Mouse (Mus musculus) spleen, embryonic (tissue): ENCODE data around the gene Gng12.
"Not testable (repeated sequence)": the region's sequence is repeated elsewhere in the genome, so short reads cannot be mapped to it uniquely, and the experiment has no call there.

ENCODE experiments used
- CTCF ChIA-PET: fragments of 350-600 bp; sonication (Branson Sonifier 250); formaldehyde crosslinking; loops from one replicate; lab custom pipeline; 2022; lab: Charles Lee

Gng12 gene

DNA sequence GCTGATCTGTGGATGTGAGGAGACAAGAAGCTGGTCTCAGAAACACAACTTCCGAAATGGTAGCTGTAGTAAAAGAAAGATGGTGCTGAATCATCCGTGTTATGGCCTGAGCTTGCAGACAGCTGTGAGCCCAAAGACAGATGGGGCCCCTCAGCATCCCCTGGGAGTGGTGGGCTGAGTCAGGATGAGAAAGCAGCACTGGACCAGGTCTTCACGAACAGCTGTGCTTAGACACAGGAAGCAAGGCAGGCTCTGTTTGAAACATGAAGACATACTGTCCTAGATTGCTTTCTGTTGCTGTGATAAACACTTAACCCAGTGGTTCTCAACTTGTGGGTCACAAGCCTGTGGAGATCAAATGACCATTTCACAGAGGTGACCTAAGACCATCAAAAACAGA, 91.4 kb downstream of the Gng12 start:
- CTCF ChIA-PET, result no interaction called here

DNA sequence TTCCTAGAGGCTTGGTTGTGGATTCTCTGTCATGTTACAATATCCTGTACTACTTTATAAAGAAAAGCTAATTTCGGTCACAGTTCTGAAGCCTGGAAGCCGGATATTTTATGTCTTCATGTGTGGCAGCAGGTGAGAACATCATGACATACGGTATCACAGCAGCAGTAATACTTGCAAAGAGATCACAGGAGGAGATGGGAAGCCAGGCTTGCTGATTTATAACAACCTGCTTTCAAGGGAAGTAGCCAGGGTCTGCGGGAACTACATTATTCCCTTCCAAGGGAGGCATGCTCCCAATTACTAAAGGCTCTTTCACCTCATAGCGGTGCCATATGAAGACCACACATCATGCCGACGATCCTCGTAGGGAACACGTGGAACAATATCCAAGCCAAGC, 92.2 kb downstream of the Gng12 start:
- CTCF ChIA-PET, result no interaction called here

DNA sequence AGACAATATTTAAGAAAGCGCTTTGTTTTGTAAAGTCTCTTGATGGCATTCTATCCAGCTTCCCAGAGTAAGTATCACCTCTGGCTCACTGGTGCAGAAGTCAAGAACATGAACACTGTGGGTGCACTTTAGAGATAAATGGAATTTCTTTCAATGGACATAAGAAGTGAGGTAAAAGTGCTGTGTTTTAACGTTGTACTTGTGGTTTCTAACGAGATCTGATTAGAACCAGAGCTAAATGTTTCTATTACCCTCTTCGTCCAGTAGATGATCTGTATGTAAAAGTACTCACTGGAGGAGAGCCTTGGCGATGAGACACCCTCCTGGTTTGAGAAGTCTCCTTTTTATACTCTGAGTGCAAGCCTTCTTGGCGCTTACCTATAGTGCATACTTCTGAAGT, 92.8 kb downstream of the Gng12 start:
- CTCF ChIA-PET, result no interaction called here

- CTCF ChIA-PET, result no interaction called here
These were observed 93.3 kb downstream of the Gng12 start for GRCm38 (mm10) chr6:66989518-66989917.

- CTCF ChIA-PET, result interaction anchor here (0.7 kb wide), 1 partner anchor 18 kb away, joined by 5 read pairs; no protein-coding TSS in a partner anchor
These were observed 96.0 kb downstream of the Gng12 start for GRCm38 (mm10) chr6:66992232-66992631.

DNA sequence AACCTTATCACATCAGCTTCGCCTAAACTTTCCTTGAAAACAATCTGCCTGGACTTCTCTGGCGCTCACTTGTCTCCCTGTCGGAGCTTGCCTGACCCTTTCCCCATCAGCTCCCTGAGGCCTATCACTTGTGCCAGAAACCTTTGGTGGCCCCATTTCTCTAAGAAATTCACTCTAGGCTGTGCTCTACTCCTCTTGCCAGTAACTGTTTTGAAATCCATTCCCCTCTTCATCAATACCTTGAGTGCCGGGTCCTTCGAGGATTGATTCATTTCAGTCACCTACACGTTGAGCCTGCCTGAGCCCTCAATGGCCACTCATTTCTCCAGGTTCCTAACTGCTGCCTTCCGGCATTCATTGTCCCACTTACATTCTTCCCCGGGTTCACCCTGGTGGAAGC, 96.6 kb downstream of the Gng12 start:
- CTCF ChIA-PET, result no interaction called here

DNA sequence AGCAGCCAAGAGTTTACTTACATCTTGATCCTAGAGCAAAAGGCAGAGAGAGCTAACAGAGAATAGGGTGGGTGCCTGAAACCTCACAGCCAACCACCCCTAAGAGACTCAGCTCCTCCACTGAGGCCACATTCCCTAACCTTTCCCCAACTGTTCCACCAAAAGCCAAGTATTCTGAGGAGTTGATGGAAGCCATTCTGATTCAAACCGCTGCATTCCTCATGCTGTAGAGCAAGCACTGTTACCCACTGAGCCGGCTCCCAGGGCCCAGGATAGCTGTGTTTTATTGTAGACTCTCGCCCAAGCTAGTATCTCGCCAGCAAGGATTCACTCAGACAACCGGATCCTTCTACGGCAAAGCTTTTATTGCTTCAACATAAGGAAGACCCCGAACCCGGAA, 98.8 kb downstream of the Gng12 start:
- CTCF ChIA-PET, result no interaction called here

DNA sequence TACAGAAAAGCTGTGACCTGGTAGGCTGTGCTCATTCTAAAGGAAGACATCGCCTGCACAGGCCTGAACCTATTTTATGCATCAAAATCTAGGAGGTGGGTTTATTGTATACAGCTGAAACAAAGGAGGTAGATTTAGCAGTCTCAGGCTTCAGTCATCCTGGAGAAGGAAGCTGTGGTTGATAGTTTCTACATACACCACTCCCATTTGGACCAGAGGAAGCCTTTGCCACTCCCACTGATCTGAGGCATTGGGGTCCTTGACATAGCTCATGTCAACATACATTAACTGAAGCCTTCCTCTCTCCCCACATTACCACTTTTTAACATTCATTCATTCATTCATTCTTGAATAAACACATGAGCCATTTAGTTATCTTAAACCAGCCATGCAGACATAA, 99.6 kb downstream of the Gng12 start:
- CTCF ChIA-PET, result interaction anchor here (0.8 kb wide), 1 partner anchor 94 kb away, joined by 3 read pairs; no protein-coding TSS in a partner anchor

GRCm38 (mm10) chr6:66996257-66996656, 100.1 kb downstream of the Gng12 start:
- CTCF ChIA-PET, result interaction anchor here (0.8 kb wide), 1 partner anchor 94 kb away, joined by 3 read pairs; no protein-coding TSS in a partner anchor

DNA sequence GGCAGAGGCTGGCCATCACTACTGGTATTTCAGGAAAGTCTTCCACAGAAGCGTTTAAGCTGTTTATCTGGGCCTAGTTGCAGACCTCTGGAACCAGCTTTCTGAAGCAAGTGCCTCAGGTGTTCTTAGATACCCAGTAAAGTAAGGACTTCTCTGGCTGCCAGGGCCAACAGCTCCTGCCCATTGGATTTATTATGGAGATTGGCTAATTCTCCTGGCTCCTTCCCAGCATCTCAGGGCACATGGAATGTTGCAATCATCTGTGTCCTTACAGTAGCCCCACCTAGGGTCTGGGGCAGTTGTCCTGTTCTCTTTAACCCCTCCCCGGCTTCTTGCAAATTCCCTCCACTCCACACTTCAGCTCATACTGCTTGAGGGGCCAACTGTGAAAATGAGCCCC, 102.4 kb downstream of the Gng12 start:
- CTCF ChIA-PET, result no interaction called here

GRCm38 (mm10) chr6:66999800-67000199, 103.6 kb downstream of the Gng12 start:
- CTCF ChIA-PET, result no interaction called here

GRCm38 (mm10) chr6:67009888-67010287, 113.7 kb downstream of the Gng12 start:
- CTCF ChIA-PET, result no interaction called here

DNA sequence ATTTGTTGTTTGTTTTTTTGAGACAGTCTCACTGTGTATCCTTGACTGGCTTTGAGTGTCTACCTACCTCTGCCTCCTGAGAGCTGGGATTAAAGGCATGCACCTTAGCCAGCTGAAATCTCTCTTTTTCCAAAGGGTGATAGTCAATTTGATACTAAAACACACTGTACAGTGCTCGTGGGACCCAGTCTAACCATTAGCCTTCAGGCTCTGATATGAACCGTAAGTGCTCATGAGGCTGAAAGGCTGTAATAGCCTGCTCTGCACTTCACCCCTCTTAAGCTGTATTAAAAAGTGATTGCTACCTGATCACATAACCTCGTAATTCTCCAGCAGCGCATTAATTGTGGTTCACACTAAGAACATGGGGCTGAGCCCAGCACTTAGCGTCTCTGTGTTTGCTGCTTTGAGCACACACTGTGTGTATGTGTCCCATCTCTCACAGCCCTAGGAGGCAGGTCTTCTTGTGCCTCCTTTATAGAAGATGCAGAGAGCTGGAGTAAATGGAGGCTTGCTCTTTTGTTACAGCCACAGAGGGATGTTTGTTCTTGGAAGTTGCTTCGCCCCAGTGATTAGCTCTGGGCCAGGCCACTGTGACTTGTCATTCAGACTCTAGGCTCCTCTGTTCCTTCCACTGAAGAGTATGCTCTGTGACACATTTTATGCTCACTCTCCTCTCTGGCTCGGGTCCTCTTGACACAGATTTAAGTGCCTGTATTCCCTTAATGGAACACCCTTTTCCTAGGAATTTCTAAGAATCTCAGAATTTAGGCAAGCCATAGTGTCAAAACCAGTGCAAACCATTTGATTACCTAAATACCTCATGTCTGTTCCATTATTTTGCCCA, 114.4 kb downstream of the Gng12 start:
- CTCF ChIA-PET, result no interaction called here

DNA sequence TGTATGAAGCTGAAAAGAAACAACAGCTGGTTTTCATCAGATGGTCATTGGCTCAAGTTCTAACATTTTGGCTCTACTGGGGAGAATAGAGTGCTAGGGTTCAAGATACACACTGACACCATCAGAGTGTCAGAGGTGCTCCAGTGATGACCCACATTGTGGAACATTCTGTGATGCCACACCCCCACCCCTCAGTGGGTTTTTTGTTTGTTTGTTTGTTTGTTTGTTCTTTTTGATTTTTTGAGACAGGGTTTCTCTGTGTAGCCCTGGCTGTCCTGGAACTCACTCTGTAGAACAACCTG, 115.0 kb downstream of the Gng12 start:
- CTCF ChIA-PET, result no interaction called here

DNA sequence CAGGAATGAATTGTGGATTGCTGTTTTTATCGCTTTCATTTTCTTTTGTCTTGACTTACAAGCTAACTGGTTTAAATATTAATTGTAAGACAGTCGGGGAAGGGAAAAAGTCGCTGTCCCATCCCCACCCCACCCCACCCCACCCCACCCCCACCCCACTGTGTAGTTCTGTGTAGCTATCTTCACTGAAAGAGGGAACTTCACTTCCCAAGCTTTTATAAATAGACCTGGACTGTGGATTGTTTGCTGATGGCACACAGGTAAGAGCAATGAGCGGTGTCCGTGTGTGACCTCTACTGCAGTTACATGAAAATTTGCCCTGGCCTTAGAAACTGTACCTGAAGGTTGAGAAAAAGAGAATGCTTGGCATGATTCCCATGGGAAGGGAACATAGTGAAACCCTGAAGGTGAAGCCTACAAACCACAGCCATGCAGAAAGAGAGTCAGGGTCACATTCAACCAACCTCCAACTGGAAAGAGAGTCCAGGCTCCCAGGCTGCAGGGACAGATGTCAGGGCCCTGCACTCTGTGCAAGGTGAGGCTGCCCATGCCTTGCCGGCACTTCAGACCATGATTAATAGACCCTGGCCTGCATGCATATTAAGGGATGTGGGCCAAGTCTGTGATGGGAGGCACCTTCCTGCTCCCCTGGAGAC, 117.2 kb downstream of the Gng12 start:
- CTCF ChIA-PET, result no interaction called here

DNA sequence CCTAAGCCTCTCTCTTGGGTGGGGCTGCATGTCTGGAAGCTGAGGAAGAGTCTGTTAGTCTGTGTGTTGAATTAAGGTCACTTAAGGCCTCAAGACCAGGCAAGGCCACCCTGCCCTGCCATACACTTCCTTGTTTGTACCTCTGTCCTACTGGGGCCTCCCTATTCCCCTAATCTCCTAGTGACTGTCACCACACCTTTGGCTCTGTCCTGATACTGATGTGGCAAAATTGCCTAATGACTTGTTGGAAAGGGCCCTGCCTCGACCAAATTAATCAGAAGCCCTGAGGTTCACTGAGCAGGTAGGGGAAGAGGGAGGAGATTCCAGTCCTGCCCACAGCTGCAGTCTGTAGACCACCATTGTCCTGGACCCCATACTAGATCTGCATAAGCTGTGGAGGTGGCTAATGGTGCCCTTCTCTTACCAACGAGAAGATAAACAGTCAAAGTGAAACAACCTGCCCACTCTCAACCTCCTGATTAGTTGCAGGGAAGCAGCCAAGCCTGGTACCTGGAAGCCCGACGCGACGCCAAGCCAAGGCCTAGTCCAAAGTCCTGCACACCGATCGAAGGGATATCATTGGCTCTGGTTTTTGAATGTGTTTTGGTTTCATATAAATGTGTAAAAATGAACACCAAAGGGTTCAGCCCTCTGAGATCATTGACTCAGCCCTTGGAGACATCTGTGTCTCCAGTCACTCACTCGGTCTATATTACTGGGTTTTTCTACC, 117.9 kb downstream of the Gng12 start:
- CTCF ChIA-PET, result no interaction called here

DNA sequence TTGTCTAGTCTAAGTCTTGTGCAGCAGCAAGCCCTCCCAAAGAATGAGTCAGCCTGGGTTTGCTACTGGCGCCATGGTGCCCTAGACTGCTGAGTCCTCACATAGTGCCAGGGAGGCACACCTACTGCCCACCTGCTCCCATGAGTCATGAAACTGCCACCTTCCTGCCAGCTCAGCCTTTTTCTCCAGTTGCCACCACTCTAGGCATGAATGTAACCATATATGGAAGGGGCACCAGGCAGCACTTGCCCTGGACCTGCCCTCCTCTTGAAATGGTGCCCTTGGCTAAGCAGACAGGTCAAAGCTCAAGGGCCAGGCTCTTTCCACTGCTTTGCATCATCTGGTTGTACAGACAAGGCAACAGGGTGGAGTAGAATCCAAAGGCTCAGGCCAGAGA, 118.5 kb downstream of the Gng12 start:
- CTCF ChIA-PET, result no interaction called here

GRCm38 (mm10) chr6:67015739-67016519, 119.7 kb downstream of the Gng12 start:
- CTCF ChIA-PET, result no interaction called here

DNA sequence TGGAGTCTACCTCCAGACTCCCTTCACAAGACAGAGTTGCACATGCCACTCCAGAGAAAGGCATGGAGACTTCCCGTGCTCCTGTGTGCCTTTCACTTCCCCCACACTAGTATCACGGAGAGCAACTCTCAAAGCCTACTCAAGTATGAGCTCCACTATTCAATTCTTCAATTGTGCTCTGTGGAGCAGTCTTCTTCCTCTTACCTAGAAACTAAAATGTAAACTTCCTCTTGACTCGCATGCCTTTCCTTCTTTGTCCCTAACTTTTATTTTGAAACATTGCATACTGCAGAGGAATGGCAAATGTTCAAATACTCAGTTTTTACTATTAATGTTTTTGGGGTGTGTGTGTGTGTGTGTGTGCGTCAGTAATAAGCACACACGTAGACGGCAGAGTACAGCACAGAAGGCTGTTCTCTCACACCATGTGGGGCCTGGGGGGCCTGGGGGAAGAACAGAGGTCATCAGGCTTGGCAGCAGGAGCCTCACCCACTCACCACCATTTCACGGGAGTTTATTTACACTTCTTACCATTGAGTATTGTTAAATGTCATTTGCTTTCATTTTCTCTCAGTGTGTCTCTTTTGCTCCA, 120.4 kb downstream of the Gng12 start:
- CTCF ChIA-PET, result no interaction called here

DNA sequence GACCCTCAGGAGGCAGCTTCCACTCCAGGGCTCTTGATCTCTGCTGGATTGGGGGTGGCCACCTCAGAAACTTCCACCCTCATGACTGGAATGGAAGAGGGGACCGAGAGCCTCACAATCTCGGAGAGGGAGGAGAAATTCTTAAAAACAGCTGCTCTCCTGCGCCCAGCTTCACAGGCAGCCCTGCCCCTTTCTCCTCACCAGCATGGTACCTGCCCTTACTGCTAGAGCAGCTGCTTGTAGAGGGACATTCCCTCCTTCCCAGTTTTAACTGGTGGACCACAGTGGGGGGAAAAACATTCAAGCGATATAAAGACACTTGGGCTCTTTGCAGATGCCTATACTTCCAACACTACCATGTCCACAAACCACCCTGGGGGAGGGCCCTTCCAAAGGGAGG, 122.2 kb downstream of the Gng12 start:
- CTCF ChIA-PET, result no interaction called here

GRCm38 (mm10) chr6:67019001-67019400, 122.8 kb downstream of the Gng12 start:
- CTCF ChIA-PET, result not testable (repeated sequence)
